Mouse (Mus musculus) urinary bladder, adult 18-20 months (tissue): Measurements from ENCODE around the gene Prkaca.
A peak's percentile ranks its signal among the peaks of the same experiment; 100 is the strongest.
"Not testable (repeated sequence)": the region's sequence is repeated elsewhere in the genome, so short reads cannot be mapped to it uniquely, and the experiment has no call there.

ENCODE experiments used
- DNase-seq, 2 experiments: peaks; one replicate each; pipeline ENCODE4 v3.0.0; 2022; ENCODE audit warnings: low spot score in 2 of 2, mixed read lengths in 2 of 2

Prkaca gene

GRCm38 (mm10) chr8:84002957-84003611 is 30.3 kb downstream of the Prkaca start:
- no peak for DNase-seq

- no peak for DNase-seq
Observed at GRCm38 (mm10) chr8:84003612-84004246, 30.9 kb downstream of the Prkaca start.

- peak; percentile 86 to 92 for DNase-seq
Observed at GRCm38 (mm10) chr8:84004533-84005201, 31.9 kb downstream of the Prkaca start.

GRCm38 (mm10) chr8:84005502-84005901 is 32.7 kb downstream of the Prkaca start:
- DNase-seq, result not testable (repeated sequence)

GRCm38 (mm10) chr8:84008362-84008761 is 35.6 kb downstream of the Prkaca start:
- DNase-seq, result no peak

GRCm38 (mm10) chr8:84009876-84010275 is 37.1 kb downstream of the Prkaca start:
- DNase-seq, result peak; percentile 69 to 74

- peak; percentile 49 to 78 for DNase-seq
Observed at GRCm38 (mm10) chr8:84010625-84011611, 38.1 kb downstream of the Prkaca start.

GRCm38 (mm10) chr8:84011705-84012498 is 39.1 kb downstream of the Prkaca start, which contains the start of gene 2210011C24Rik:
Gene 2210011C24Rik, minus strand, starts transcription at chr8:84012171.
- DNase-seq, result no peak

GRCm38 (mm10) chr8:84012499-84013165 is 39.8 kb downstream of the Prkaca start:
- DNase-seq, result no peak

- DNase-seq, result no peak
Observed at GRCm38 (mm10) chr8:84015833-84016232, 43.0 kb downstream of the Prkaca start.

- DNase-seq, result no peak
Observed at GRCm38 (mm10) chr8:84019738-84020137, 46.9 kb downstream of the Prkaca start.

- DNase-seq, result no peak
Observed at GRCm38 (mm10) chr8:84021096-84021495, 48.3 kb downstream of the Prkaca start, which contains the start of gene Palm3. Gene Palm3, plus strand, starts transcription at chr8:84021471.

- no peak for DNase-seq
Observed at GRCm38 (mm10) chr8:84021569-84021968, 48.8 kb downstream of the Prkaca start.

- DNase-seq, result peak; percentile 59 to 74
Observed at GRCm38 (mm10) chr8:84023085-84023484, 50.3 kb downstream of the Prkaca start.

GRCm38 (mm10) chr8:84023631-84024030 is 50.8 kb downstream of the Prkaca start:
- no peak for DNase-seq

- DNase-seq, result no peak
Observed at GRCm38 (mm10) chr8:84024171-84024570, 51.4 kb downstream of the Prkaca start.

GRCm38 (mm10) chr8:84025863-84026262 is 53.1 kb downstream of the Prkaca start:
- DNase-seq, result no peak

GRCm38 (mm10) chr8:84027449-84027848 is 54.7 kb downstream of the Prkaca start:
- no peak for DNase-seq

- DNase-seq, result no peak
Observed at GRCm38 (mm10) chr8:84029272-84029671, 56.5 kb downstream of the Prkaca start.

- DNase-seq, result no peak
Observed at GRCm38 (mm10) chr8:84032777-84033176, 60.0 kb downstream of the Prkaca start.
